Mouse (Mus musculus): ENCODE measurements around the gene Phykpl. TPM values are rescaled to one million over a fixed set of nuclear protein-coding genes. Genes with fewer than 3 reads are reported as not detected.

Phykpl gene
- polyA plus RNA-seq, 1 experiment, result 8.1 TPM

DNA sequence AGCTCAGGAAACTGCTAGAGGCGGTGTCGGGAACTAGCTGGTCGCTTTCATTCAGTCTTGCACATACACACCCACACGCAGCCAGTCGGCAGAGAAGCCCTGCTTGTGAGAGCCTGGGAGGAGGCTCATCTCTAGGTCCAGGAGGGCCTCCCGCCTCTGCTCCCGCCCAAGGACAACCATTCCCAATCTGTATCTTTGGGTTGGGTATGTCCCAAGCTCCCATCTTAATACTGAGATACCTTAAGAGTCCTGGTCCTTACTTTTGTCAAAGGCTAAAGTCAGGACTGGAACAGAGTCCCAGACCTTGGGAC is 65.3 kb downstream of the Phykpl start:
- H3K27ac ChIP-seq (ENCODE audit: insufficient read depth, low read length), result peak overlapping the region; percentile 77
- peak overlapping the region; percentile 67 for H3K9ac ChIP-seq (ENCODE audit: low read depth, poor library complexity, severe bottlenecking)
- TF ChIP-seq POLR2A (IDR thresholded peaks at IDR 0.05; ENCODE audit: insufficient read depth, low read length) (no peak), CTCF (IDR thresholded peaks at IDR 0.05; ENCODE audit: low read depth, low read length) (no peak), EP300 (IDR thresholded peaks at IDR 0.05; ENCODE audit: insufficient read depth, low read depth, low read length) (no peak)
- no peaks in the 10 kb centered on the region for H3K27me3 ChIP-seq (ENCODE audit: control insufficient read depth, insufficient read depth, low read length, poor library complexity, severe bottlenecking)
- H3K9me3 ChIP-seq (replicated peaks; ENCODE audit: control insufficient read depth, insufficient read depth, low read length, poor library complexity, severe bottlenecking), result no peaks in the 10 kb centered on the region
- H3K4me1 ChIP-seq (ENCODE audit: control insufficient read depth, insufficient read depth, low read length), result peaks cover 3% of the 10 kb centered on the region
- H3K36me3 ChIP-seq (ENCODE audit: control insufficient read depth, insufficient read depth, low read length, poor library complexity, severe bottlenecking), result peaks cover 21% of the 10 kb centered on the region
- peak overlapping the region; percentile 84 for H3K4me3 ChIP-seq (ENCODE audit: low read depth, low read length)

DNA sequence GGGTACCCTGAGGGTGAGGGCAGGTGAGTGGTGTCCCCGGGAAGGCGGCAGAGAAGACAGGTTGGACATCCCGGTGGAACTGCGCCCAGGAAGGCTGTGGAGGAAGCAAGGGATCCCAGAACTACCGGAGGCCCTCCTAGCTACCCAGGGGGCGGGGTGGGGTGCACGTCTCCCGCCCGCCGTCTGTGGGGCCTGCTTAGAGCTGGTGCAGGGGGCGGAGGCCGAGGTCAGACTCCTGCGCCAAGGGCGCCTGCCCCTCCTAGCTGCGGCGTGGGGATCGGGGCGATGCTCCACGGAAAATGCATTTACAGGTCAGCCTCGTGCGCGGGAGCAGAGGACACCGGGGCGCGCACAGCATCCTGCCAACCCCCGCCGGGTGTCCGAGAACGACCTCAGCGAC is 65.7 kb downstream of the Phykpl start:
- H3K4me3 ChIP-seq (ENCODE audit: low read depth, low read length), result peak overlapping the region; percentile 84
- H3K27me3 ChIP-seq (ENCODE audit: control insufficient read depth, insufficient read depth, low read length, poor library complexity, severe bottlenecking), result no peaks in the 10 kb centered on the region
- peak overlapping the region; percentile 67 for H3K9ac ChIP-seq (ENCODE audit: low read depth, poor library complexity, severe bottlenecking)
- peak overlapping the region; percentile 77 for H3K27ac ChIP-seq (ENCODE audit: insufficient read depth, low read length)
- H3K4me1 ChIP-seq (ENCODE audit: control insufficient read depth, insufficient read depth, low read length), result peaks cover 3% of the 10 kb centered on the region
- H3K36me3 ChIP-seq (ENCODE audit: control insufficient read depth, insufficient read depth, low read length, poor library complexity, severe bottlenecking), result peaks cover 21% of the 10 kb centered on the region
- H3K9me3 ChIP-seq (replicated peaks; ENCODE audit: control insufficient read depth, insufficient read depth, low read length, poor library complexity, severe bottlenecking), result no peaks in the 10 kb centered on the region
- TF ChIP-seq CTCF (IDR thresholded peaks at IDR 0.05; ENCODE audit: low read depth, low read length) (no peak), EP300 (IDR thresholded peaks at IDR 0.05; ENCODE audit: insufficient read depth, low read depth, low read length) (no peak), POLR2A (IDR thresholded peaks at IDR 0.05; ENCODE audit: insufficient read depth, low read length) (no peak)

DNA sequence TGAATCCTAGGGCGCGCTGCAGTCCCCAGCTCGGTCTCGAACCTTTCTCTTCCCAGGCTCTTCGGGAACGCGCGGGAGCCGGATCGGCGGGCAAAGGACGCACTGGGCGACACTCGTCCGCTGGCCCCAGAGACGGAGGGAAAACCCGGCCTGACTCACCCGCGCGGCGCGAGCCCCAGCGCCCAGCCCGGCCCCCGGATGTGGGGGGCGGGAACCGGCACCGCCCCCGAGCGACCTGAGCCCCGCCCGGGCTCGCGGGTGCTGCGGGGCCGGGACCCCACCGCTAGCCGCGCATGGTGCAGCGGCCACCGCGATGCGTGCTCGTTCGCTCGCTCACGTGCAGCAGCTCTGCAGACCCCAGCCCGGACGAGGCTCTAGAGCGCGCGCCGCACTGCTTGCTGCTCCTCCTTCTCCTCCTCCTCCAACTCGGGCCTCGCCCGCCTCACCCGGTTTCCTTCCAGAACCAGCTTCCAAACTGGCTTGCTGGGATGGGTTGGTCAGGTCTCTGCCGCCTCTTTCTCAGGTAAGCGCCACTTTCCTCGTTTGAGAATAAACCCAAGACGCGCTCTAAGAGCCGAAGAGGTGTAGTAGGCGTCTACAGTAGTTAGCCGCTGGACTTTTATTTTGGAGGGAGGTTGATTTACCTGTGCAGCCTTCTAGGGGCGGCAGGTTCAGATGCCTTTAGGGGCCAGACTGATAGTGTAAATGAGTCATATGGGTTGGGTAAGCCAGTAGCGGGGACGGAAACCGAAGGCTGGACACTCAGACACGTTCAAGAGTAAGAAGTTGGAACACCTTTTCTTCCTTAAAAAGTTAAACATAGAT is 66.3 kb downstream of the Phykpl start, which contains the start of the genes N4bp3 and D930048N14Rik:
N4bp3 (minus strand) TSS at position 152 of the 825 bp plus-strand sequence.
D930048N14Rik (plus strand) TSS at position 264 of the 825 bp plus-strand sequence.
- Histone ChIP-seq H3K9ac (ENCODE audit: low read depth, poor library complexity, severe bottlenecking) (peak within 1 kb of the TSS; percentile 67), H3K4me1 (ENCODE audit: control insufficient read depth, insufficient read depth, low read length) (peaks cover 3% of the 10 kb centered on the region)
- TF ChIP-seq EP300 (IDR thresholded peaks at IDR 0.05; ENCODE audit: insufficient read depth, low read depth, low read length) (no peak), POLR2A (IDR thresholded peaks at IDR 0.05; ENCODE audit: insufficient read depth, low read length) (no peak), CTCF (IDR thresholded peaks at IDR 0.05; ENCODE audit: low read depth, low read length) (no peak)

DNA sequence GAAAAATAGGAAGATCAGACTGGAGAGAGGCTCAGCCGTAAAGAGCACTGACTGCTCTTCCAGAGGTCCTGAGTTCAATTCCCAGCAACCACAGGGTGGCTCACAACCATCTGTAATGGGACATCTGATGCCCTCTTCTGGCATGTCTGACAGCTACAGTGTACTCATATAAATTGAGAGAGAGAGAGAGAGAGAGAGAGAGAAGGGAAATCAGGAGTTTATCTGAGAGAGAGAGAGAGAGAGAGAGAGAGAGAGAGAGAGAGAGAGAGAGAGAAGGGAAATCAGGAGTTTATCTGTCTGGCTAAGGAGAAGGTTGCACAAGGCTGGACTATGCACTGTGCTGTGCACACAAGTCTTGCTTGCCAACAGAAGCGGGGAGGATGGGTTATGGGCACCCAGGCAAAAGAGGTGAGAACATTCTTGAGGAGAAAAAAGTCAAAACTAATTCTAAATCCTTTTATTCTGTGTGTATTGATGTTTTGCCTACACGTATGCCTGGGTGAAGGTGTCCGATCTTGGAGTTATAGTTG is 68.4 kb downstream of the Phykpl start:
- TF ChIP-seq POLR2A (IDR thresholded peaks at IDR 0.05; ENCODE audit: insufficient read depth, low read length) (no peak), EP300 (IDR thresholded peaks at IDR 0.05; ENCODE audit: insufficient read depth, low read depth, low read length) (no peak), CTCF (IDR thresholded peaks at IDR 0.05; ENCODE audit: low read depth, low read length) (no peak)
- H3K9ac ChIP-seq (ENCODE audit: low read depth, poor library complexity, severe bottlenecking), result no peak overlapping the region
- no peak overlapping the region for H3K27ac ChIP-seq (ENCODE audit: insufficient read depth, low read length)
- no peak overlapping the region for H3K4me3 ChIP-seq (ENCODE audit: low read depth, low read length)
- H3K27me3 ChIP-seq (ENCODE audit: control insufficient read depth, insufficient read depth, low read length, poor library complexity, severe bottlenecking), result no peaks in the 10 kb centered on the region
- no peaks in the 10 kb centered on the region for H3K9me3 ChIP-seq (replicated peaks; ENCODE audit: control insufficient read depth, insufficient read depth, low read length, poor library complexity, severe bottlenecking)
- peaks cover 33% of the 10 kb centered on the region for H3K36me3 ChIP-seq (ENCODE audit: control insufficient read depth, insufficient read depth, low read length, poor library complexity, severe bottlenecking)
- peaks cover 1% of the 10 kb centered on the region for H3K4me1 ChIP-seq (ENCODE audit: control insufficient read depth, insufficient read depth, low read length)

More for the DNA sequence above, 66.3 kb downstream of the Phykpl start, which contains the start of the genes N4bp3 and D930048N14Rik:
- Histone ChIP-seq H3K36me3 (ENCODE audit: control insufficient read depth, insufficient read depth, low read length, poor library complexity, severe bottlenecking) (peaks cover 22% of the 10 kb centered on the region), H3K9me3 (replicated peaks; ENCODE audit: control insufficient read depth, insufficient read depth, low read length, poor library complexity, severe bottlenecking) (no peaks in the 10 kb centered on the region), H3K4me3 (ENCODE audit: low read depth, low read length) (peak within 1 kb of the TSS; percentile 84), H3K27ac (ENCODE audit: insufficient read depth, low read length) (peak within 1 kb of the TSS; percentile 77), H3K27me3 (ENCODE audit: control insufficient read depth, insufficient read depth, low read length, poor library complexity, severe bottlenecking) (no peaks in the 10 kb centered on the region)

DNA sequence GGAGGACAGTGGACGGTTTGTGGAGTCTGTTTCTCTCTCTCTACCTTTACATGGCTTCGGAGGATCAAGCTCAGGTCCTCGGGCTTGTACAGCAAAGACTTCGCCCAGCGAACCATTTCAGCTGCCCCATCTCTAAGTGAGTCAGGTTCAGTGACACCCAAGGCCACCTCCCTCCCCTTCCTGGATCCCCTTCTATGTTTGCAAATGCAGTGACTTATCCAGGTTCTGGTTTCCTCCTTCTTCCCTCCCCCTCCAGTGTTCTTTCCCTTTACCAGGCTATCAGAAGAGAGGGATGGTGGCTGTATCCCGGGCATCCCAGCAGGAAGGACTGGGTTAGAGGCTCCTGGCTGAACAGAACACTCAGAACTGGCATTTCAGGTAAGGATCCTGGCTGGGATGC is 69.2 kb downstream of the Phykpl start:
- no peak overlapping the region for H3K27ac ChIP-seq (ENCODE audit: insufficient read depth, low read length)
- no peaks in the 10 kb centered on the region for H3K27me3 ChIP-seq (ENCODE audit: control insufficient read depth, insufficient read depth, low read length, poor library complexity, severe bottlenecking)
- peaks cover 33% of the 10 kb centered on the region for H3K36me3 ChIP-seq (ENCODE audit: control insufficient read depth, insufficient read depth, low read length, poor library complexity, severe bottlenecking)
- H3K4me3 ChIP-seq (ENCODE audit: low read depth, low read length), result no peak overlapping the region
- TF ChIP-seq EP300 (IDR thresholded peaks at IDR 0.05; ENCODE audit: insufficient read depth, low read depth, low read length) (no peak), POLR2A (IDR thresholded peaks at IDR 0.05; ENCODE audit: insufficient read depth, low read length) (no peak), CTCF (IDR thresholded peaks at IDR 0.05; ENCODE audit: low read depth, low read length) (no peak)
- no peaks in the 10 kb centered on the region for H3K9me3 ChIP-seq (replicated peaks; ENCODE audit: control insufficient read depth, insufficient read depth, low read length, poor library complexity, severe bottlenecking)
- H3K4me1 ChIP-seq (ENCODE audit: control insufficient read depth, insufficient read depth, low read length), result no peaks in the 10 kb centered on the region
- no peak overlapping the region for H3K9ac ChIP-seq (ENCODE audit: low read depth, poor library complexity, severe bottlenecking)

Other genes starting within 250 kb of the Phykpl start
- gene Hnrnpab, start 22.1 kb downstream of the Phykpl start, polyA plus RNA-seq (2011; ENCODE audit: insufficient read depth, insufficient read length, low read depth, missing spikeins), result 609 and 639 TPM in 2 replicates
- gene Nhp2, start 35.0 kb downstream of the Phykpl start, polyA plus RNA-seq (2011; ENCODE audit: insufficient read depth, insufficient read length, low read depth, missing spikeins), result 202 and 205 TPM in 2 replicates
- gene Rmnd5b, start 51.1 kb downstream of the Phykpl start, polyA plus RNA-seq (2011; ENCODE audit: insufficient read depth, insufficient read length, low read depth, missing spikeins), result 17.9 and 20.2 TPM in 2 replicates
- gene N4bp3, start 66.1 kb downstream of the Phykpl start, polyA plus RNA-seq (2011; ENCODE audit: insufficient read depth, insufficient read length, low read depth, missing spikeins), result 18.5 and 19.9 TPM in 2 replicates
- gene D930048N14Rik, start 66.2 kb downstream of the Phykpl start, polyA plus RNA-seq (2011; ENCODE audit: insufficient read depth, insufficient read length, low read depth, missing spikeins), result 10.1 and 10.6 TPM in 2 replicates
- gene 0610009B22Rik, start 104.1 kb downstream of the Phykpl start, polyA plus RNA-seq (2011; ENCODE audit: insufficient read depth, insufficient read length, low read depth, missing spikeins), result 37.9 and 45.7 TPM in 2 replicates
- gene Sec24a, start 178.9 kb downstream of the Phykpl start, polyA plus RNA-seq (2011; ENCODE audit: insufficient read depth, insufficient read length, low read depth, missing spikeins), result 50.2 and 50.5 TPM in 2 replicates
- 38.8 and 39.5 TPM in 2 replicates for gene Sar1b, start 178.9 kb downstream of the Phykpl start, polyA plus RNA-seq (2011; ENCODE audit: insufficient read depth, insufficient read length, low read depth, missing spikeins)